Mouse (Mus musculus) ovary, postnatal 36 days (tissue): ENCODE results near the gene Wdfy1.
A peak's percentile ranks its signal among the peaks of the same experiment; 100 is the strongest.

Experiments used
- DNase-seq: peaks from one replicate; pipeline ENCODE4 v3.0.0; 2022; ENCODE audit warnings: low spot score, mixed read lengths

Gene Wdfy1

DNA sequence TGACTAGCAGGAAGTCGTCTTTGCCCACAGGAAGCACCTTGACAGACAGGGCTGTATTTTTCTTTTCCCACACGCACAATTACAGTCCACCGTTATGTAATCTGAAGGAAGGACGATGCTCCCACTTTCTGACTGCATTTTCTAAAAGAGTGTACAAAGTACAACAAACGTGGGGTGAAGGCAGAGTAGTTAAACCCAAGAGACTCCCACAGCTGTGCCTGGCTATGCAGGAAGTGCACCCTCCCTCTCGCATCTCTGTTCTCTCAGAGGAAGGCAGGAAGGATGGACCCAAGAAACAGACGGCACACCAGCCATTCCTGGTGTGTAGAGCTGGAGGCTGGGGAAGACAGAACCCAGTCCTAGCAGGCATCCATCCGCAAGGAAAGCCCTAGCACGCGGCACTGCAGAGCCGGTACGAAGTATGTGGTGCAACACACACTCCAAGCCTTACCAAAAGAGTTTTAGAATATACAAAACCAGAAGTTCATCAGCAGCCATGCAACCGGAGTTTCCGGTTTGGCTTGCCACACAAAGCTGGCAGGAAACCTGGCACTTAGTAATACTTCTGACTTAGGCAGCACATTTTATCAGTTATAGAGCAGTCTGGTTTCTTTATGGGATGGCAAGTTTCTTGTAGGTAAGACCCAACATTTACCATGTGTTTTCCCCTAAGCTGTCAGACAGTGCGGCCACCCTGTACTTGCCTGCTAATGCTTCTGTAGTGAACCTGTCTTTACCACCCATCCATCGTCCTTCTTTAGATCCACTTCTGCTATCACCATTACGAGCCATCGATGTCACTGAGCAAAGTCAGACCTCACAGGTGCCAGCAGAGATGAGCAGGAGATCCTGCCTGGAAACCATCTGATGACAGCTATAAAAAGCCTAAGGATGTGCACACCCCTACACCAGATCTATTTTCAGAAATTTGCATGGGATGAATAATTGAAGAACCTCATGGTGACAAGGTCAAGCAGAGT, 64.5 kb downstream of the Wdfy1 start:
- DNase-seq, result no peak

GRCm38 (mm10) chr1:79710678-79711077, 65.3 kb downstream of the Wdfy1 start:
- no peak for DNase-seq

- DNase-seq, result no peak
These were observed 65.7 kb downstream of the Wdfy1 start for GRCm38 (mm10) chr1:79710216-79710615.

DNA sequence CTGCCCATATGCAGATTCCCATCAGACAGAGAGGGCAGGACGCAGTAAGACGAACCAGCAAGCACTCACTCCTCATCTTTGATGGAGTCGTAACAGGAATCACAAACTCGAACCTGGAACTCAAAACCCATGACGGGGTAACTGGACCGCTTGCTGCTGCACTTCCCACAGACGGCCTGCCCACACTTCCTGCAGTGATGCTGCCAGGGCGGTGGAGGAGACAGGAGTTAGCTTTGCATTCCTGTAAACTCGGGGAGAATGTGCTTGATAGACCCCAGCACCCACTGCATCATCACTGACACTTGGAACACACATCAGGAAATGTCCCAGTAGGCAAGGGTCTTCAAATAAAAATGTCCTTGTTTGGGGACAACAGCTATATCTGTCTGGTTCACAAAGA, 68.6 kb downstream of the Wdfy1 start:
- no peak for DNase-seq

DNA sequence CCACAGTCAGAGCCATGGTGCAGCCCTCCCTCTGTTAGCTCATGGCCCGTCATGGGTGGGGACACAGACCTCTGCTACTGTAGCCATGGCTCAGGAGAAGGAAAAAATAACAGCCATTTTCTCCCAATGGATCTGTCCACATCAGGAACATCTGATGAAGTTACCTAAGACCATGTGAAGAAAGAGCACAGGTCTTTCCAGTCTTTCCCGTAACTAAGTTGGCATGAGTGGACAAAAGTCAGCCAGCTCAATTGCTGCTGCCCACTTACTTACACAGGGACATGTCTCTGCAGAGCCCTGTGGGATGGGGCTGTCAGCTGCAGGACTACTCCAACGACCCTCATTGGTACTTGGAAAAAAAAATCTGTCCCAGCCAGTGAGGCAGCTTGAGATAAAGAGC, 69.2 kb downstream of the Wdfy1 start:
- no peak for DNase-seq

GRCm38 (mm10) chr1:79704672-79705071, 71.3 kb downstream of the Wdfy1 start:
- DNase-seq, result no peak

- DNase-seq, result no peak
These were observed 72.4 kb downstream of the Wdfy1 start for GRCm38 (mm10) chr1:79703520-79703919.

- no peak for DNase-seq
These were observed 77.4 kb downstream of the Wdfy1 start for GRCm38 (mm10) chr1:79698506-79698905.

GRCm38 (mm10) chr1:79697382-79697781, 78.6 kb downstream of the Wdfy1 start:
- DNase-seq, result no peak

DNA sequence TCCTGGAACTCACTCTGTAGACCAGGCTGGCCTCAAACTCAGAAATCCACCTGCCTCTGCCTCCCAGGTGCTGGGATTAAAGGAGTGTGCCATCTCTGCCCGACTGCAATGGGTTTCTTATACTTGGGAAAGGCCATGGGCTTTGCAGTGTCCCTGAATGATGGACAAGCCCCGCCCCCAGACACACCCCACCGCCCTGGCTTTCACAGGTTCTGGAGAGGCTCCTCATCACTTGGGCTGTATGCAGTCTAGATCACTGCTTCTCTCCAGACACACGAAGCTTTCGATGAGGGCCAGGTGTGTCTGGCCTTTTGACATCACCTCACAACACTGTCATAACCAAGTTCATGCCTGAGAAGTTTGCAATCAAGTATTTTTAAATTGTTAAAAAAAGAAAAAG, 79.0 kb downstream of the Wdfy1 start:
- DNase-seq, result no peak

DNA sequence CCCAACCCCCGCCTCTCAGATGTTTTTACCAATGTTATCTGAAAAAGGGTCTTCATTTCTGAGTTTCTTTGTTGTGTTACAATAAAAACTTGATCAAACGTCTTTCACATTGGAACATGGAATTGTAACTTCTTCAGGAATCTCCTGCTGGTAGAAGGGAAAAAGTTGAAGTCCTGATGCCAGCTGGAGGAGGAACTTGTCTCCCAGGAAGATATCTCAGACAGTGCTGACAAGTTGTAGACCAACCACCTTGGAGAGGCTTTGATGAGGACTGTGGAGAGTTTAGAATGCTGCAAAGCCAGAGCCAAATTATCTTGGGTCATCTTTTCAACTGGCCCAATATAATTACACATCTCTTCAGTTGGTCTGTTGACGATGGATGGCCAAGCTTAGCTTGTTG, 83.5 kb downstream of the Wdfy1 start:
- no peak for DNase-seq

- no peak for DNase-seq
These were observed 88.7 kb downstream of the Wdfy1 start for GRCm38 (mm10) chr1:79687254-79687653.

DNA sequence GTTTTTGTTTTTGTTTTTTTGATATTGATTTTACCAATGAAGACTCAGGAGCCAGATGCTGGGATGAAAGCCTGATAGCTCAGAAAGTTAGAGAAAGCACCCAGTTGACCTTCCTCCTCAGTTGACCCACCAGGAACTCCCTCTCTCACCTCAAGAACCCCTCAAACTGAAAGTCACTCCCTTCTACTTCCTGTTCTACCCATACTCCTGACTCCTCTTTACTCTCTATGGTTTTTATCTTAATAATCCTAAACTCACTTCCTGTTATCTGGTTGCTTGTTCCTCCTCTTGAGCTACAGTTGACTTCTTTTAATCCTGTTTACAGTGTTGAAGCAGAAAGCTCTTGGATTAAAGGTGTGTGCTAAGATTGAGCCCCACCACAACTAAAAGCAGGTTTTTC, 91.9 kb downstream of the Wdfy1 start:
- no peak for DNase-seq

- no peak for DNase-seq
These were observed 93.0 kb downstream of the Wdfy1 start for GRCm38 (mm10) chr1:79682936-79683335.

- DNase-seq, result no peak
These were observed 95.2 kb downstream of the Wdfy1 start for GRCm38 (mm10) chr1:79680777-79681176.

GRCm38 (mm10) chr1:79678117-79678684, 97.7 kb downstream of the Wdfy1 start:
- DNase-seq, result no peak

GRCm38 (mm10) chr1:79675716-79676115, 100.2 kb downstream of the Wdfy1 start:
- DNase-seq, result no peak

- DNase-seq, result peak; percentile 47
These were observed 104.2 kb downstream of the Wdfy1 start, which contains the start of gene Ap1s3 for GRCm38 (mm10) chr1:79671543-79672337. Gene Ap1s3 (minus strand): TSS chr1:79671972.

DNA sequence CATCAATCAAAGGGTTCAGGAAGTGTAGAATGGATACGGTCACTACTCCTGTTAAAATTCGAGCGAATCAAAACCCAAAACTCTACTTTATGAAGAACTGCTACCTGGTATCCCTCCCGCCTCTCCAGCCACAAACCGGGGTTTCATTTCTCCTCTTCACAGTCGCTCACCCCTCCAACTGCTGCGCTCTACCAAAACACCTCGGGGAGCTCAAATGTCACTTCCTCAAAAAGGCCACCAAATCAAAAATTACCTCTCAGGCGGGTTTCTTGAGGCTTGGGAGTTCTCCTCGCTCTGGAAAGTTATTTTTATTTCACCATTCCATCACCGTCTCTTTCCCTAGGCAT, 104.8 kb downstream of the Wdfy1 start:
- no peak for DNase-seq

GRCm38 (mm10) chr1:79669419-79669974, 106.4 kb downstream of the Wdfy1 start:
- DNase-seq, result no peak

- DNase-seq, result no peak
These were observed 111.0 kb downstream of the Wdfy1 start for GRCm38 (mm10) chr1:79664911-79665310.

DNA sequence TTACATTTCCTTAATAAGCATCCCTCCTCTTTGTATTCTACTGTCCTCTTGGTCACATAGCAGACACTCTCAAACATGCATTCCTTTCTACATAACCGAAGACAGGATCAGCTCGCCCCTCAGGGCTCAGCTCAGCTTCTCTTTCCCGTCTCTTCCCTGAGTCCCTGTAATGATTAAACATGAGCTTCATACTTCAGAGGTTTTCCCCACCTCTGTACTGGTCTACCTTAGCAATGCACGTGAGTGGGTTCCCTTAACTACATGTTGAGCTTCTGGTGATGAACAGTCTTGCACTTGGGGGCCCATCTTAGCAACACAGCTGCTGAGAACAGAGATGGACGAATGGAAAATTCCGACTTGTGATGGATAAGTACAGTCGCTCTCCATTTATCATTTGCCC, 116.3 kb downstream of the Wdfy1 start:
- DNase-seq, result no peak
